Mouse (Mus musculus): Measurements from ENCODE around the gene Mis18a.

The Mis18a gene

DNA sequence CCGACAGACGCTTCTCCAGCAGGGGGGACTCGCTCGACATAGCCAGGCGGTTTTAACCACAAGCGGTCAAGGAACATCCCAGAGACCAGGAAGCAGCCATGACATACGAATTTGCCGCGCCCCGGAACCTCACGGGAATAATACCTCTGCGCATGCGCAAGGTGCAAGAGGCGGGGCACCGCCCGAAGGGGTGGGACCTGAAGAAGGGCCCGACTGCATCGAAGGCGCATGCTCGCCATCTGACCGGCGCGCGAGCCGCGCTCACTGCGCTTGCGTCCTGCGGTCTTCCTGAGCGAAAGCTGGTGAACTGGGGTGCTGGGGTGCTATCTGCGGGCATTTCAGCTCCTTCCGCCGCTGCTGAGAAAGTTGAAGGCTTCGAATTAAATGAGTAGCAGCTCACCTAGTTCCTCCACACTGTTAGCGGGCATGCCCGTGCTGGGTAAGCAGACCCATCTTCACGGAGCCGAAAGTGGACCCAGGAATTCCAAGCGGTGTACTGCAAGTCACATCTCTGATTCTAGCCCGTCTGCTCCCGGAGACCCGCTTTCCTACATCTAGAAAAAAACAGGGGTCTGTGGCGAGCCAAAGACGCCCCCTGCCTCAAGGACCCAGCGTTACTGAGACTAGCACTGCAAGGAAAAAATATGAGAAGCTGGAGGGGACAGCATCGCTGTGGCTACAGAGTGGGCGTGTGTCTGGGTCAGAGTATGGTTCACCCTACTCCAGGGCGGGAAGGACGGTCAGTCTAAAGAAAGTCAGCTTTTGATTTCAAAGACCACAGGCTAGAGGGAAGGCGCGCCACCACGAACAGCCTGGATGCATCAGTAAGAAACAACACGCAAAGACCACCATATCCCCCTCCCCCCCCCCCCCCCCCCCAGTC is at the start of gene Mis18a:
TSS of gene Mis18a (minus strand) at position 172 of the 883 bp plus-strand sequence.
- in situ Hi-C loops (cut with MseI, MboI) = no loop called here

DNA sequence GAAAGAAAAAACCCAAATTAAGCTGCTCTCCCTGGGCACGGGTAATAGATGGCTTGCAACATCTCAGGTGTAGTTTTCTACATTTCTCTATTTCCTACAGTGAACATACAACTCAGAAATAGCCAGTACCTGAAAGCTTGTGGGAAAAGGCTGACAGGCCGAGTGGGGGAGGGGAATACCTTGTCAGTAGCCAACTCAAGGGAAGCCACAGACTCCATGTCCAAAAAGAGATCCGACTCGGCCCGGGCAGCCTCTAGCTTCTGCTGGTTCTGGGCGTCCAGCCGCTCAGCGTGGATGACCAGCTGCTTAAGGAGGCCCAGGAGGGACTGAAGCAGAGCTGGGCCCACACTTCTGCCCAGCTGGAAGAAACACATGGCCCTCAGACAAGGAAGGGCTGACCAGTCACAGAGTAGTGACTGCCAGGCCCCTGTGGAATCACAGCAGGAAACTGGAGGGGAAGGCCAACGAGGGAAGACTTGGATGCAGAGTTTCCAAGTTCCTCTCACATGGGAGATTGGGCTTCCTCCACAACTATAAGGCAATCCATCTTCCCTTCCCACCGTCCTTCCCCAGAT is 48.8 kb upstream of the Mis18a start:
- in situ Hi-C loops (cut with MseI, MboI) = no loop called here

DNA sequence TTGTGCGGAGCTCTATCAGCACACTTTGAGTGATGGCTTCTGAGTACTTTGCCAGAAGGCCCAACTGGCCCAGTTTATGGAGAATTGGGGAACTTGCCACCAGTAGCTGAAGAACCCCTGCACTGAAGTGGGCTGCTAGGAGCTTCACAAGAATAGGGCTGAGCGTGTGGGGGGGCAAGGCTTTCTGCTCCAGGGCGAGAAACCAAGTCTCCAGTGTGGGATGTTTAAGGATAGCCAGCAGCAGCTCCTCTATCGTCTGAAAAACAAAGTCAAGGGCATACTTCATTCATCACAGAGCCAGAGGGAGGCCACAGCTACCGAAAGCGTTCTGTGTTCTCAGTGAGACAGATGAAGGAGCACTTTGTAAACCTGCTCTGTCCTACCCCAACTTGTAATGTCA is 47.4 kb upstream of the Mis18a start:
- in situ Hi-C loops (cut with MseI, MboI) = no loop called here

DNA sequence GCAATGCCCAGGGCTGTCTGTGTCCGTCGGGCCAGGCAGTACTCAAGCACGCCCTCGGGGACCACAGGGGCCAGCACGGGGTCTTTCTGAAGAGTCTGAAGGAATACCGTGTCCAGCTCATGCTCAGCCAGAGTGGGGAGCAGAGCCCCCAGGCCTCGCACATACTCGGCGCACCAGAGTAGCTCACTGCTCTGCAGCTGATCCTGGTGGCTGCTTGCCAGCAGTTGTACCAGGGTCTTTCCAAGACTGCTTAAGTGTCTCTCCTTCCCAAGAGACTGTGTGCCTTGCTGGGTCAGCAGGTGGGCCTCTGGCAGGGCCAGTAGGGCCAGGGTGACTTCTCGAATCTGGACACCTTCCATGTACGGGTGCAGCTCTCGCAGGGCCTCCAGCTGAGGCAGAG is 47.0 kb upstream of the Mis18a start:
- in situ Hi-C loops (cut with MseI, MboI) = no loop called here

DNA sequence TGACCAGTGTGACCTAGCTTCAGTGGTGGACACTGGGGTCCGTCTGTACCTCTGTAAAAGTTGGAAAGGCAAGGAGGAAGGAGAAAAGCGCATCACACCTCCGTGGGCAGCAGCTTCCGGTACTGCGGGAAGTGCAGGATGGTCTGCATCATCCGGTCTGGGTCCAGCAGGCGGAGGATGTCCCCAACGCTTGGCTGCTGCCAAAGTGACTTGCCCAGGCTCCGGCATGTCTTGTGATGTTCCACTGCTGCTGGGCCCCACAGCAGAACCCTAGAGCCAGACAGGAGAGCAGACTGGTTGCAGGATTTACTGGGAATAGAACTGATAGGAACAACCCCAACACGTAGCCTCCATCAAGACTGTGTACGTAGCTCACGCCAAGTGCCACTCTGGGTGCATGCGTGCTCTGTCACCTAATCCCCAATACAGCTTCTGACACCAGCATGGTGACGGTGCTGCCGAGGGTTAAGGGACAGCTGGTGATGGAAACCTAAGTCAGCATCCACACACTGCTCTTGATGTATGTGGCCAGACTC is 39.8 kb upstream of the Mis18a start:
- in situ Hi-C loops (cut with MseI, MboI) = no loop called here

DNA sequence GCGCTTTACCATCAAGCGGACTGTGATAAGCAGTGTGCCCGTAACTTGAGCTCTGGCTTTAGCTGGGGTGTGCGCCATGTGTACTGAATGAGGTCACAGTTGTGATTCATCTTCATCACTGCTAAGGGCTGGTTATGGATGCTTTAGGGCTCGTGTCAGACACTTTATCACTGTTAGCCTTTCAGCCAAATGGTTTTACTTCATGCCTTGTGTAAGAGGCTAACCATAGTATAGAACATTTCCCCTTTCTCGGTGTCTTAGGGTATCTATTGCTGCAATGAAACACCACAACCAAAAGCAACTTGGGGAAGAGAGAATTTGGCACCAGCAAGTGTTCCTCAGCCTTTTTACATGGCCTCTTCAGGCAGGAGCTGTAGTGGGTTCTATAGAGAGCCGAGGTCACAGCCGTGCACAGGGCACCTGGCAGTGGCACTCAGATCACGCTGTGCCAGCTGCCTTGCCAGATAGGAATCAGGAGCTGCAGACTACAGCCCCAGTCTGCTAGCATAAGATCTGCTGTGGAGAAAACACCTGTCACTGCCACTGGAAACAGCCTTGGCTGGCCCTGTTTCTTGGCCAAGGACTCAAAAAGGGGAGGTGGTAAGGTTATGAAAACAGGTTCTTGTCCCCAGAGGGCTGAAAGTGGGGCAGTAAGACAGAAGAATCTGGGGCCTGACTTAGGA is 38.1 kb upstream of the Mis18a start:
- in situ Hi-C loops (cut with MseI, MboI) = no loop called here

DNA sequence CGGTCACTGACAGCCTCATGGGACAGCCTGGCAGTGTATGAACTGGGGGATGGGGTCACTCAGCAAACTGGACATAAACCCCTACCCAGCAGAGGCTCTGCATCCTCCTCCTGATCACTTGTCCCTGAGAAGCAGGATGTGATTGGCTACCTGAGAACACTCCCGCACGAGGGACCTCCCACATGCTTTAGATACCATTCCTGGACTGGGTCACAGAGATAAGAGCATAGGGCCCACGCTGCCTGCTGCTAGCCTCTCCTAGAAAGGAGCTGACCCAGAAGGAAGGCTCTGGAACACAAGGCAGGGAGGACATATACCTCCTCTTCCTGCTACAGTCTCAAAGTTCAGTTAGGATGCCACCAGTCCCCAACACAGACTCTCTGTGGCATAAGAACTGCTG is 33.3 kb upstream of the Mis18a start:
- in situ Hi-C loops (cut with MseI, MboI) = no loop called here

DNA sequence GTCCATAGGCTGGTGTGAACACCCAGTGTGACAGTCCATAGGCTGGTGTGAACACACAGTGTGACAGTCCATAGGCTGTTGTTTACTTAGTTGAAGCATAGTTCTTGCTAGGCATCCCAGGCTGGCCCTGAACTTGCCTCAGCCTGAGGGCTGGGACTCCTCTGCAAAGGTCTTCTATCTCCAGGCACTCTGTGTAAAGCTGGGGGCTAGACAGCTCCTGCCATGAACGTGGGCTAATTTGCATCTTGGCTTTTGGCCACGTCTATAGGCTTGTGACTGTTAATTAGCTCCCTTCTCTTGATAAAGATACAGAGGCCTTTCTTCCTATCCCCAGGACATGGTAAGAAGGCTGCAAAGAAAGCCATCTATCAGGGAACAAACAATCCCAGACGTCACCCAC is 32.1 kb upstream of the Mis18a start:
- in situ Hi-C loops (cut with MseI, MboI) = no loop called here

DNA sequence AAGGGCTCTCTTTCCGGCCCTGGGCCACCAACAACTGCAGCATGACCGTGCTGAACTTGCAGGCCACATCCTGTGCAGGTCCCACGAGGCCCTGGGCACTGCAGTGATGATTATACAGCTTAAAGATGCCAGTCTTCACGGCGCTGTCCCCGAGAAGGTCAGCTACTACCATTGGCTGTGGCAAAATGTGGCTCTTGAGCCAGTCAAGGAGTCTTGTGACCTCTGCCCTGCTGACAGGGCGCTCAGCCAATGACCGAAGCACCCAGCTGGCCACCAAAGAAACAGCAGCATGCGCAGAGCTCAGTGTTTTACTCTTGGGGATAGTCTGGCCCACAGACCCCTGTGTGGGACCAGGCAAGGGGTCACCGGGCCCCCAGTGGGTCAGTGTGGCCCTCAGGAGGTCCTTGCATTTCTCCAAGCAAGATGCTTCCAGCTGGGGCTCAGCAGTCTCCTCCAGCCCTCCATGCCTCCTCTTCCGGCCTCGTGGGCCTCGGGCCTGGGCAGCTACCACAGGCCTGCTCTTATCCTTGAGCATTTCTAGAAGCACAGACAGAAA is 26.3 kb upstream of the Mis18a start:
- in situ Hi-C loops (cut with MseI, MboI) = no loop called here

DNA sequence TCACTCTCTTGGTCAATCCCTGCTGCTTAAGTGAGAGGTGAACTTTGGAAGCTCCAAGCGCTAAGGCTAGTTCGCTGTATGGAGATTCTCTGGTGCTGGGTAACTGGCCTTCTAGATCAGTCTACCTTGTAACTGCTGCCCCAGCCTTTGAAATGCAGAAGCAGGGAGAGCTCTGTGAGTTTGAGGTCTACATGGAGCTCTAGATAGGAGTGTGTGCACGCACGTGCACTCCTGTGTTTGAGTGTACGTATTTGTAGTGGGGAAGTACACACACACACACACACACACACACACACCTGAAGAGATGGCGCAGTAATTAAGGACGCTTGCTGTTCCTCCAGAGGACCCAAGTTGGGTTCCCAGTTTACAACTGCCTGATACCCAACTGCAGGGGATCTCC is 21.0 kb upstream of the Mis18a start:
- in situ Hi-C loops (cut with MseI, MboI) = no loop called here

DNA sequence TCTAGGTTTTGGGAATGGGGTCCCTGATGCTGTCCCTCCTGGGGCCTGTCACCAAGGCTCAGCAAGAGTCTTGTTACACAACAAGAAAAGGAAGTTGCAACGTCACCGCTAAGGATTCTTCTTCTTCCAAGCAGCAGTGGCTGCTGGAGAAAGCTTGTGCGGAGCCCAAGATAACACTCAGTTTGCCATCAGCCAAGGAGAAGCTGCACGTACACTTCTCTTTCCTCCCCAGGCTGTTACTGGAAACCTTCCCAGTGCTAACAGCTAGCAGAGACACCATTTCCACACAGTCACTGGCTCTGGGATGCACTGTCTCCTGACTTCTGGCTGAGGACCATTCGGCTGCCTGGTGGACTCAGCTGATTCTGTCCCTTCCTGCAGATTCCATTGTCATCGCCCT is 19.9 kb upstream of the Mis18a start:
- in situ Hi-C loops (cut with MseI, MboI) = no loop called here

DNA sequence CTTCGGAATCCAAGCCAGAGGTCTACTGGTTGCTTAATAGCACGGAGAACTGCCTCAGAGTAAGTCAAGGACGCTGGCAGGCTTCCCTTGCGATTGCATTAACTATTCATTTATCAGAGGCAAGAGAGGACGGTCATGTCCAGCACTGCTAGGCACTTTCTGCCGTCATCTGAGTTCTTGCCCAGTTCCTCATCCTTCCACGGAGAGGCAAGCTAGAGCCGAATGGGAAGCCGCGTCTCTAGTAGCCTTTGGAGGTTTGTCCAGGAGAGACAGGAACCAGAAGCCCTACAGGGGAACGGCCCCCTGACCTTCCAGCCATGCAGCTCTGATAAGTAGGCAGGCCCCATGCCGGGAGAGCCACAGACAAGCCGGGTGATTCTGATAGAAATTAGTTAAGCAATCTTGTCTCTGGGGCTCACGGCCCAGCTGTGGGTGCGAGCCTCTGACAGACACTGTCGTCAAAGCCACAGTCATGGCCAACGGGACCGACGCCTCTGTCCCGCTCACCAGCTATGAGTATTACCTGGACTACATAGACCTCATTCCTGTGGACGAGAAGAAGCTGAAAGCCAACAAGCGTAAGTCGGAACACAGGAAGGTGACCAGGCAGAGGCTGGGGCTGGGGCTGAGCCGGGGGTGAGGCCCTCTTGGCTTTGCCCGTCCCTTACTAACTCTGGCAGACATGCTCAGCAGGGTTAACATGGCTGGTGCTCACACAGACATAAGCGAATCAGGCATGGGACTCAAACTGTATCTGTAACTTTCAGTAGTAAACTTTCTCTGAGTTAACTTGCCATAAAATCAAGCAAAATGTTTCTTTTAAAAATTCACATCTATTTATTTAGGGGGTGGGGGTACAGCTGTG is 11.1 kb upstream of the Mis18a start, which contains the start of gene Mrap:
TSS of gene Mrap (plus strand) at position 116 of the 865 bp plus-strand sequence.
- in situ Hi-C loops (cut with MseI, MboI) = no loop called here

DNA sequence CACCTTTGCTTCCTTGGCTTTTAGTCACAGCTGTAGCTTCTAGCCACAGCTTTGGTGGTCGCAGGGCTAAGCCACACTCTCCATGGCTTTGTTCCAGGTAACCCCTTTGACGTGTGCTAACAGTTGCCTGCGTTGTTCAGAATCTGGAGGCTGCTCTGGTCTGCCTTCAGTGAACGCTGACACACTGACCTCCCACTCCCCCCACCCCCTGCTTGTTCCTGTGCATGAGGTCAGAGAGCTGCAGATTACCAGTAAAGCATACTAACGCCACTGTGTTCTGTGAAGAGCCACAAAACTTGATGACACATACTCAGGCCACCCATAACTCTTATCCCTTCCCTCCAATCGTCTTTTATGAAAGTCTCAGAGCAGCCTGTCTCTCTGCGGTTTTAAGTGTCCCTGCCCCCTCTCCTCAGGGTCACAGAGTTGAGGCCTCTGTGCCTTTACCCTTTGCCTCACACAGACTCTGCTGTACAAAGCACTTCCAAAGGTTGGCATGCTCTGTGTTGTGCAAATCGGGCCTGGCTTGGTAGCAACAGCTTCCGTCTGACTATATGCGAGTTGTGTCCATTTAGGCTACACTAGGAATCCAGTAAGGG is 9.6 kb upstream of the Mis18a start:
- in situ Hi-C loops (cut with MseI, MboI) = no loop called here

DNA sequence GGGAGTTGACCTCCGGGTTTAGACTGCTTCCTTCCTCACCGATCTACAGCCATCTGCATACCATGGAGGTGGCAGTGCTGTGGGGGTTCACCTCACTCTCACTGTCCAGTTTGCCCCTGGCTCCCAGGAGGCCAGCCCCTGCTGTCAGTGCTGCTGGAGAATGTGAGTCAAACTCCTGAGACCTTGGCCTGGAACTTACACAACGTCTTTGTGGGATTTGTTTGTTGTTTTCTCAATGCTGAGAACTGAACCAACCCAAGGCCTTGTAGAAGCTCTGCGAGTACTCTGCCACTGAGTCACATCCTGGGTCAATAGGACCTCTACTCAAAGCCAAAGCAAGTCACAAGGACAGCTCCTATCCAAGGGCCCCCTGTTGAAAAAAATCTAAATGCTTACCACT is 8.4 kb upstream of the Mis18a start:
- in situ Hi-C loops (cut with MseI, MboI) = no loop called here

DNA sequence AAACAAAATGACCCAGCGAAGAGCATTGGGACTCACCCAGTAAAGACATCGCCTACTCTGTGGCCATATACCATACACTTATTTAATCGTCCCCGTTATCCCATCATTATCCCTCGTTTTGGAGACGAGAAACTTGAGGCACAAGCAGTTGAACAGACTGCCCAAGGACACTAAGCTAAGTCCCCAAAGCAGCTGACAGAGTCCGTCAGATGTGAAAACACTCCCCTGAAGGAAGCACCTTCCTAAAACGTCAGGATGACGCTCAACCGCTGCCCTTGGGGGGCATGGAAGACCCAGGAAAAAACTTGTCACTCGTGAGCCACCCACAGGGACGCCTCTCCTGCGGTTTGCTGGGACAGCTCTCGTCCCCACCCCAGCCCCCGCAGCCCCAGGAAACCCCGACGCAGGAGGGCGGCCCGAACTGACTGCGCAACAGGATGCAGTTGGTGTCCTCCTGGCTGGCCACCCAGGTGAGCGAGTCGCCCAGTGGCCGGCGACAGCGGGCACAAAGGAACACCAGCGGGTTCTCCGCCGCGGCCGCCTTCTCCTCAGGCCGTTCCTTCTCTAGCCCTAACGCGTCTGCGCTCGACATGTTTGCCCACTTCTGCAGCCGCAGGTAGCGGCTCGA is 490 bp downstream of the Mis18a start:
- in situ Hi-C loops (cut with MseI, MboI) = no loop called here

DNA sequence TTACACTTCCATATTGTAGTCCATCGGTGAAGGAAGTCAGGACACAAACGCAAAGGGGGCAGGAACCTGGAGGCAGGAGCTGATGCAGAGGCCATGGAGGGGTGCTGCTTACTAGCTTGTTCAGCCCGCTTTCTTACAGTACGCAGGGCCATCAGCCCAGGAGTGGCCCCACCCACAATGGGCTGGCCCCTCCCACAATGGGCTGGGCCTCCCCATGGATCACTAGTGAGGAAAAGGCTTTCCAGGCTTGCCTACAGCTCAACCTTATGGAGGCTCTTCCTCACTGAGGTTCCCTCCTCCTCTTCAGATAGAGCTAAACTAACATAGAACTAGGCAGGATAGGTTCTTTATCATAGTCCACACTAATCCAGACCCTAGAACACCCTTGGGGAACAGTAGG is 3.2 kb downstream of the Mis18a start:
- in situ Hi-C loops (cut with MseI, MboI) = loop anchor here (25.0 kb wide), 1 partner anchor 337 kb away; the partner anchor contains the start of gene Hunk (in 2 of the 2)

DNA sequence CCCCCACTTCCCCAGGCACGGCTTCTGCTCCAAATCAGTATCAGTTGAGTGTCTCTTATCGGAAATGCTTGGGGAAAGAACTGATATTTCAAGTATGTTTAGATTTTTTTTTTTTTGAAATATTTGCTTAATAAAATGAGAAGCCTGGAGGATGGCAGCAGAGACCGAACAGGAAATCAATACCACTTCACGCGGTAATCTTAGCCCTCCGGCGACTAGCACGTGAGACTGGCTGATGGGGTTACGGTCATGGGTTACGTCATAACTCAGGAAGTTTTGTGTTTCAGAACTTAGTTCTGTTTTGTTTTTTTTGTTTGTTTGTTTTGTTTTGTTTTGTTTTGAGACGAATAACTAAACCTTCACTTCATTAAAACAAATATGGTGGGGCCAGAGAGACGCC is 16.9 kb downstream of the Mis18a start:
- in situ Hi-C loops (cut with MseI, MboI) = loop anchor here (25.0 kb wide), 1 partner anchor 323 kb away; the partner anchor contains the start of gene Hunk (in 2 of the 2)

DNA sequence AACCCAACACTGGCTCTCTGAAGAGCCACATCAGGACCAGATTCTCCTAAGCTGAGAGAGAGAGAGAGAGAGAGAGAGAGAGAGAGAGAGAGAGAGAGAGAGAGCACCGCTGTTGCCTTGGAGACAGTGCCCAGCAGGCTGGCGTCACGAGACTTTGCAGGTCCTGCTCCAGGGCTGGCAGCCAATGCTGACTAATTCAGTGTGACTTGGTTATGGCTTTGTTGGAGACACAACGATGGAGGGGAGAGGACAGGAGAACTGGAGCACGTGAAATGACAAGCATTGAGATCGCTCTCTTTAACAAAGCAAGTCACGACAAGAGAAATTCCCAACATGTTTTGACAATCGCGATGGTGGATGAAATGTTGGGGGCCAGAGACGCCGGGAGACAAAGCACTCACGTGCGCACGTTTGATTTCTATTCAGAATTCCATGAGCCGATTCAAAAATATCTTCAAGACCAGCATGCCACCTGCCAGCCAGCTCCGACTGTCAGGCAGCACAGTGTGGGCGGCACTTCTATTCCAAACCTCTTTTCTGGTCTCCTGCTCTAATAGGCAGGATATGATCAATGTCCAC is 17.4 kb downstream of the Mis18a start:
- in situ Hi-C loops (cut with MseI, MboI) = loop anchor here (25.0 kb wide), 1 partner anchor 322 kb away; the partner anchor contains the start of gene Hunk (in 2 of the 2)

DNA sequence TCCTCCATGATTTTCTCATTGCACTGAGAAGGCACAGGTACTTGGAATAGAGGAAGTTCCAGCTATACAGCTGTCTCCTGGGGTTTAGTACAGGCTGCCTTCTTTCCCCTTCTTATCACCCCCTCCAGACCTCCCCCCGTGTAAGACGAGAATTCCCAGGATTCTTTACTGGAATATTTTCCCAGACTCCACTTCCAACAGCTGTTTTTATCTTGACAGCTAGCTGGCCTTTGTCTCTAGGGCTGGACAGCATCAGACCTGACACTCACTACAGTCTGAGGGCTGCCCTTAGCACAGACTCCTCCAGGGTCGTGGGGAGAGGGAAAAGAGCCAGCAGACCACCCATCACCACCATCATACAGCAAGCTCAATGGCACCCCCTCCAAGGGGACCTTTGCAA is 20.9 kb downstream of the Mis18a start:
- in situ Hi-C loops (cut with MseI, MboI) = loop anchor here (25.0 kb wide), 1 partner anchor 319 kb away; the partner anchor contains the start of gene Hunk (in 2 of the 2)
